Mouse (Mus musculus) lung, adult 2 months (tissue): Measurements from ENCODE around the gene Arl11. TPM values are rescaled to one million over a fixed set of nuclear protein-coding genes. Genes with fewer than 3 reads are reported as not detected.
A peak's percentile ranks its signal among the peaks of the same experiment; 100 is the strongest.

Experiments used
- DNase-seq: peaks from one replicate; pipeline ENCODE4 v3.0.0; 2022
- H3K4me1 ChIP-seq: fragments of 200-500 bp; 2 replicates; pipeline ENCODE4 v1.6.1; 2011; ENCODE audit warnings: low read length; ENCODE audit not compliant: control insufficient read depth, insufficient read depth
- H3K4me3 ChIP-seq: fragments of 200-500 bp; replicated peaks from 2 replicates; pipeline ENCODE3; 2011; ENCODE audit warnings: low read depth, mild to moderate bottlenecking, control low read depth, low read length; ENCODE audit errors: extremely low read depth
- CTCF ChIP-seq: fragments of 200-500 bp; IDR thresholded peaks from 2 replicates; pipeline ENCODE4 v1.5.1; 2011; ENCODE audit warnings: mild to moderate bottlenecking, low read length, control low read depth; ENCODE audit not compliant: insufficient read depth
- POLR2A ChIP-seq: fragments of 200-500 bp; IDR thresholded peaks from 2 replicates; pipeline ENCODE4 v1.6.1; 2011; ENCODE audit warnings: low read depth, mild to moderate bottlenecking, control low read depth, low read length, borderline replicate concordance; ENCODE audit errors: extremely low read depth
- WGBS: fragments of 180-500 bp; shearing (Covaris S2); methylation state at CpG from one replicate; pipeline ENCODE4 v1.1.7; 2018; 5-methylcytosine and 5-hydroxymethylcytosine counted together
- polyA plus RNA-seq: library from polyadenylated mRNA; depleted of rRNA; stranded (reverse); fragments of >200 nt; gene quantifications from 2 replicates; pipeline ENCODE4 v1.2.3, GENCODE M21; 2012; rRNA removed

The Arl11 gene
- polyA plus RNA-seq, 1 experiment = 10.4 TPM

- TF ChIP-seq POLR2A (no peak), CTCF (no peak)
- H3K4me3 ChIP-seq = no peak overlapping the region
- DNase-seq = no peak
- 64% methylated on average over 10 of the region's 10 CpGs for WGBS
- H3K4me1 ChIP-seq = no peaks in the 10 kb centered on the region
These were observed 45.0 kb downstream of the Arl11 start for GRCm38 (mm10) chr14:61354251-61355235.

DNA sequence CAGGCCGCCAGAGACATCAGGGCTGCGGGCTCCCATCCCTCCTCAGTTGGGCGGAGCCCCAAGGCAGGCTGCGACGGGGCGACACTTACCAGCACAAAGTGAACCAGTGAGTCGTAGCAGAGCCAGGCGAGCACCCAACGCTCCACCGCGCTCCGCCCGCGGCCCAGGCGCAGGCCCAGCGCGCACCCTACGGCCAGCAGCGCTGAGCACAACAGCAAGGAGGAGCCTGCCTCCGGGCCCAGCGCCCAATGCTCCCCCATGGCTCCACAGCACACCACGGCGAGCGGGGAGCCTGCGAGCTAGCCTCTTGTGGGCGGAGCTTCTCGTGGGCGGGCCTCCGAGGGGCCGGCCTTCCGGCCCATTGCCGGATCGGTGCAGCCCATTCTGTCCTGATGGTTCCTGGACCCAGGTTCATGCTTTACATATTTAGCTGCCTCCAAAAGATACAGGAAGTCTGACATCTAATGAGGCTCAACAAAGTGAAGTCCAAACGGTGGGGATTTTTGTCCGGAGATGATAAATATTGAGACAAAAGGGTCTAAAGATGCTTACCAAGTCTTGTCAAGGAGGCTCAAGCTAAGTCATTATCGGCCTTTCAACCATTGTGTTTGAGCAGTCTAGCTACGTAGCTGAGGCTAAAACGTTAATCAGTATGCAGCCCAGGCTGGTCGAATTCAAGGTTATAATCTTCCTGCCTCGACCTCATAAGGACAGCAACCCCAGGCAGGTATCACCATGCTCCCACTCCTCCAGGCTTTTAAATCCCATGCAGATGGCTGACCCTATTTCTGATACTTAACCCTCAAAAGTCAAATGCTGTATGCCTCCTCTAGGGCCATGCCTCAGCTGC, 50.8 kb downstream of the Arl11 start, which contains the start of gene Ebpl:
Ebpl (minus strand) TSS at position 309 of the 850 bp plus-strand sequence.
- peak; percentile 92 for DNase-seq
- TF ChIP-seq POLR2A (peak; percentile 38; the same call in 1 of the 2 replicates), CTCF (no peak)
- peak within 1 kb of the TSS; percentile 86 for H3K4me3 ChIP-seq
- under 1% methylated on average over 40 of the region's 40 CpGs for WGBS
- H3K4me1 ChIP-seq = peaks cover 5% of the 10 kb centered on the region; the same call in 1 of the 2 replicates

- peaks cover 5% of the 10 kb centered on the region; the same call in 1 of the 2 replicates for H3K4me1 ChIP-seq
- 45% methylated on average over 3 of the region's 3 CpGs for WGBS
- TF ChIP-seq CTCF (no peak), POLR2A (no peak)
- DNase-seq = no peak
- H3K4me3 ChIP-seq = no peak overlapping the region
These were observed 51.5 kb downstream of the Arl11 start for GRCm38 (mm10) chr14:61360981-61361511.

Other genes with a start within 250 kb of the Arl11 start
- gene Sacs, start 171.3 kb upstream of the Arl11 start, polyA plus RNA-seq = 0.51 and 1.2 TPM in 2 replicates
- gene Sgcg, start 51.3 kb upstream of the Arl11 start, polyA plus RNA-seq = 1.8 and 5.6 TPM in 2 replicates
- 1.3 and 1.7 TPM in 2 replicates for gene Ebpl, start 50.7 kb downstream of the Arl11 start, polyA plus RNA-seq
- gene Kpna3, start 130.1 kb downstream of the Arl11 start, polyA plus RNA-seq = 3.8 and 6.3 TPM in 2 replicates
- gene Spryd7, start 247.1 kb downstream of the Arl11 start, polyA plus RNA-seq = 7.8 and 11.8 TPM in 2 replicates